Mouse (Mus musculus): ENCODE data around the gene Gpr82.

Gpr82 gene

GRCm38 (mm10) chrX:13661063-13661462, at the start of gene Gpr82:
Gene Gpr82 (plus strand): TSS chrX:13661363.
- no peak for DNase-seq (ENCODE audit: low spot score in 2 of 2)

GRCm38 (mm10) chrX:13612115-13612514, 49.0 kb upstream of the Gpr82 start:
- no peak for DNase-seq (ENCODE audit: low spot score in 2 of 2)

DNA sequence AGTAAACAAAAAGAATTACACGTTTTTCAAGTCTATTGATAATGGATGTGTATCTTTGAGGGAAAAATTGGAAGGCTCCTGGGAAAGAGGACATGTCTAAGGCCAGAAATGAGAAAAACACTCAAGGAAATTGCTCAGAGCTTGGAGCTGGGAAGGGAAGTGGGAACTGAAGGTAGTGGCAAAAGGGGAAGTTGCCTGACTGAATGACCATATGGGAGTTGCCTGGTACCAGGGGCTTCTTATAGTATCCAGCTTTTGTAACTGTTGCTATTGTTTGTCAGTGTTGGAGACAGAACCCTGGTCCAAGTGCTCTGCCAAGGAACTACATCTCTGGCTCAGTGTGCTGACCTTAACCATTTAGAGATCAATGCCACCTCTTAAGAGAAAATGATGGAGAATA, 44.4 kb upstream of the Gpr82 start:
- DNase-seq (ENCODE audit: low spot score in 2 of 2), result no peak

GRCm38 (mm10) chrX:13617294-13617693, 43.9 kb upstream of the Gpr82 start:
- no peak for DNase-seq (ENCODE audit: low spot score in 2 of 2)

- DNase-seq (ENCODE audit: low spot score in 2 of 2), result no peak
Measured at GRCm38 (mm10) chrX:13618476-13618875, 42.7 kb upstream of the Gpr82 start.

DNA sequence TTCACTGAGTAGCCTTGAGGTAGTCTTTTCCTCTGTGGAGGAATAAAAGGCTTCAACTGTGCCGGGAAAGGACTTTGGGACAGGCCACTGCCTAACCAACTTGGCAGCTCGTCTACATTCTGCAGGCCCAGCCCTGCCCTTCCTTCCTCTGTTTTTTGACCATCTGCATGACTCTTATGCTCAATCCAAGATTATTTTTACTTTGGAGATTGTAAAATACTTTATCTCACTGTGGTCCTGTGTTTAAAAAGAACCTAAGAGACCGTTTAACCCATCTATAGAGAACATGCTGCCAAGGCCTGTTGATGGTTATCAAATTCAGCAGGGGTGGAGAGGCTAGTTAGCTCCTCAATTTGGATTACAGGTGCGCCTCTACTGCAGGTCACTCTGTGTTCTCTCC, 39.7 kb upstream of the Gpr82 start:
- DNase-seq (ENCODE audit: low spot score in 2 of 2), result no peak

DNA sequence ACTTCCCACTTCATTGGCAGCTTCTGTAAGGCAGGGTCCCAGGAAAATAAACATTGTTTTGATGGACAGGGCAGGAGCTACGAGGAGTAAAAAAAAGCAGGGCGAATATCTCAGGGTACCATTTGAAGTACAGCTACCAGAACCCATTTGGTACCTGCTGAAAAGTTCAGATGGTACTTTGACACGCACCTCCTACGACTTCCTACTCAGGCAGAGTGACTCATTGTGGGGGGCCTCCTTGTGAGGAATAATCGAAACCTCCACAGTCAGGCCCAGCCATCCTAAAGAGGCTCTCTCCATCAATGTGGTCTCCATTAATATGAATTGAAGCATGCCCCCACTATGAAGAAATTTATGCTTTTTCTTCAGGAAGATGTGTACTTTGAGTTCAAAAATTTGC, 38.5 kb upstream of the Gpr82 start:
- no peak for DNase-seq (ENCODE audit: low spot score in 2 of 2)

- no peak for DNase-seq (ENCODE audit: low spot score in 2 of 2)
Measured at GRCm38 (mm10) chrX:13631599-13632283, 29.4 kb upstream of the Gpr82 start, which contains the start of gene Gpr34. Gene Gpr34 (plus strand): TSS chrX:13632089.

DNA sequence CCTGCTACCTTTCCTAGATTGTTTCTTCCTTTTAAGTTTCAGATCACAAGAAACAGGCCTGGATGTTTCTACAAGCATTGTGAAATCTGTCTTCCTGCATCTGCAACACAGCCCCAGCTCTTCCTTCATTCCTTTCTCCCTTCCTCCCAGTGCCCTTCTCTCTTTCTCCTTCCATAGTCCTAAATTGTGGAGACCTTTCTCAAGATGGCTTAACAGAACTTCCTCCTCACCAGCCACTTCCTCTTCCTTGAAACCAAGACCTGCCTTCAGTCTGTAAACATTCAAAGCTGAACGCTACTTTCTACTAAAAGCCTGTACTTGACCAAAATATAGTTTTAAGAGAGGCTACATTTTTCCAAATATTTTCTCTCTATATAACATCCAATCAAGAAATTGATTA, 24.8 kb upstream of the Gpr82 start:
- DNase-seq (ENCODE audit: low spot score in 2 of 2), result no peak

DNA sequence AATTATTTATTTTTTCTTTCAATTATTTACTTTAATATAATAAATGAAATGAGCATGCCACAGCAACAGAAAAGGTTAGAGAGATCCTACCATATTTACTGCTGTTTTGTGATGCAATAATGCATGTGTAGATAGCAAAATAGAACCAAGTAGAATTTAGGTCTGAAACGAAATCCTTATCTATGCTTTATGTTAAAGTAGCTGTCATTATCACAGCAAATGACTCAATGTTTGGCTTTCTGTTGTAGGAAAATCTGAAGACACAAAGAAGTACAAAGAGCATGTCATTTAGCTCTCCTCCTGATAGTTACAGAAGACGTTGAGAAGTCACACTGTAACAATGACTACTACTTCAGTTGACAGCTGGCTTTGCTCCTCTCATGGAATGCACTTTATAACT, 22.3 kb upstream of the Gpr82 start:
- DNase-seq (ENCODE audit: low spot score in 2 of 2), result no peak

GRCm38 (mm10) chrX:13651889-13652288, 9.3 kb upstream of the Gpr82 start:
- no peak for DNase-seq (ENCODE audit: low spot score in 2 of 2)

- DNase-seq (ENCODE audit: low spot score in 2 of 2), result no peak
Measured at GRCm38 (mm10) chrX:13652291-13652690, 8.9 kb upstream of the Gpr82 start.

GRCm38 (mm10) chrX:13655005-13655421, 6.2 kb upstream of the Gpr82 start:
- no peak for DNase-seq (ENCODE audit: low spot score in 2 of 2)

DNA sequence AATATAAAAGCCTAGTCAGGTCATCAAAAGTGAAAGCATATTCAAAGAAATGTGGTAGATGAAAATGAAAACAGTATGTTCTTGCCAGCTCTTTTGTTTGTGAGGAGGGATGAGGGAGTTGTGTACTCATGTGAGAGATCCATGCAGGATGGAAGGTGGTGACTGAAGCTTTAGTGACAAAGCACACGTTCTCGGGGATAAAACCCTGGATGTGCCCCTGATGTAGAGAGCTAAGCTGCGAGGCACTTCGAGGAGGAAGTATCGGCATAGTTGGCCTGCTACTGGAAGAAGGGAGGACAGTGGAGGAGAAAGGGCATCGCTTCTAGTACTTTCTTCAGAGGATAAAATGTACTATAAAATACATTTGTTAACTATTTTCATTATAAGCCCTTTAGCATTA, 5.3 kb upstream of the Gpr82 start:
- DNase-seq (ENCODE audit: low spot score in 2 of 2), result no peak

- peak in 1 of 2 experiments; percentile 14 for DNase-seq (ENCODE audit: low spot score in 2 of 2)
Measured at GRCm38 (mm10) chrX:13656721-13657120, 4.4 kb upstream of the Gpr82 start.

- DNase-seq (ENCODE audit: low spot score in 2 of 2), result no peak
Measured at GRCm38 (mm10) chrX:13658616-13659140, 2.5 kb upstream of the Gpr82 start.

- DNase-seq (ENCODE audit: low spot score in 2 of 2), result no peak
Measured at GRCm38 (mm10) chrX:13659201-13659890, 1.8 kb upstream of the Gpr82 start.

- DNase-seq (ENCODE audit: low spot score in 2 of 2), result no peak
Measured at GRCm38 (mm10) chrX:13668867-13669266, 7.7 kb downstream of the Gpr82 start.

DNA sequence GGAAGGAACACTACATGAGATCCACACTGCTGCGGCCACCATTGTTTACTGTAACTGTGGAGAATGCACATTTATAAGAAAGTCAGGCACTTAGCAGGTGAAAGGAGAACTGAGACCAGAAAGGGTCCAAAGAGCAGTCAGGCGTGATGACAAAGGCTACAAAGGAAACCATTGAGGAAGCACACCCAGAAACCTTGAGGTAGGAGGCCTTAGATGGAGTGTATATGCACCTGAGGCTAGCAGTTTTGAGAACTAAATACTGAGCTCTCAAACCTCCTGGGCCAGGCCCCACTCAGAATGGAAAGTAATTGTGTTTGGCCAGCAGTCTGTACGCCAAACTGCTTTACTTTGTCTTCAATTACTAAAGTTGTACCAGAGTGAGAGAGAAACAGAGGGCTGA, 9.2 kb downstream of the Gpr82 start:
- DNase-seq (ENCODE audit: low spot score in 2 of 2), result no peak

GRCm38 (mm10) chrX:13673001-13673400, 11.8 kb downstream of the Gpr82 start:
- no peak for DNase-seq (ENCODE audit: low spot score in 2 of 2)

DNA sequence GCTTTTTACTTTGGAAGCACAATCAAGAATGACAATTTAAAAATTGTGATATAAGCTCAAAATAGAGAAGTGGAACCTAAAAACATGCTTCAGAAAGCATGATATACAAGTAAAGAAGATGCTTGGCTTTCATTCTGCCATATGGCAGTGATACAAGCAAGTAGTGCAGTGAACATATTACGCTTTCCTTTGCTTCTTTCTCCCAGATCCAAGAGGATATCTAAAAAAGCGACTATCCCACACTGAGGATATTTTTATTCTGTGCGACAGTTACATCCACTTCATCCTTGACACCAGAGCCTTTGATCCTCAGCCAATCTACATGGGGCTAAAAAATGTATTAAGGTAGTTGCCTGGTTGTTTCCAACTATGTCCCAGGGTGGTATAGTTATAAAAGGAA, 20.6 kb downstream of the Gpr82 start:
- no peak for DNase-seq (ENCODE audit: low spot score in 2 of 2)

GRCm38 (mm10) chrX:13686589-13686988, 25.4 kb downstream of the Gpr82 start:
- no peak for DNase-seq (ENCODE audit: low spot score in 2 of 2)

DNA sequence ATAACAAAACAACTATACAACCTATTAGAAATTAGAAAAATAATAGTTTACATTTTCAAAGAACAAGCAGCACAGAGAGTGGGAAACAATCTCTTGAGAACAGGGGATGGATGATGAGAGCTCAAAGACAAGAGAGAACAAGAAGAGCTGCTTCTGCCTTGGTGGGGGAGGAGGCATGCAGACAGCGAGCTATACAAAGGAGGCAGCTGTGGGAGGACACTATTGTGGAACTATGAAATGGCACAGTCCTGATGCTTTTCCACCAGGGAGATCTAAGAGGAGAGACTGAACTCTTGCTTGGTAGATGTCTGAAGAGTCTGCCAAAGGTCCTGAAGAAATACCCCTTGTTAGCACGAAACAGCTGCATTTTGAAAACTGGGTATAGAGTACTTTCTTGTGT, 27.2 kb downstream of the Gpr82 start:
- DNase-seq (ENCODE audit: low spot score in 2 of 2), result no peak
